Mouse (Mus musculus) liver, adult (tissue): ENCODE results near the gene H2afx.

Experiments used
- GATA4 ChIP-seq: IDR thresholded peaks from 2 replicates; pipeline ENCODE4 v1.6.1; 2014; ENCODE audit warnings: mild to moderate bottlenecking, low read length; ENCODE audit not compliant: insufficient replicate concordance

Gene H2afx

DNA sequence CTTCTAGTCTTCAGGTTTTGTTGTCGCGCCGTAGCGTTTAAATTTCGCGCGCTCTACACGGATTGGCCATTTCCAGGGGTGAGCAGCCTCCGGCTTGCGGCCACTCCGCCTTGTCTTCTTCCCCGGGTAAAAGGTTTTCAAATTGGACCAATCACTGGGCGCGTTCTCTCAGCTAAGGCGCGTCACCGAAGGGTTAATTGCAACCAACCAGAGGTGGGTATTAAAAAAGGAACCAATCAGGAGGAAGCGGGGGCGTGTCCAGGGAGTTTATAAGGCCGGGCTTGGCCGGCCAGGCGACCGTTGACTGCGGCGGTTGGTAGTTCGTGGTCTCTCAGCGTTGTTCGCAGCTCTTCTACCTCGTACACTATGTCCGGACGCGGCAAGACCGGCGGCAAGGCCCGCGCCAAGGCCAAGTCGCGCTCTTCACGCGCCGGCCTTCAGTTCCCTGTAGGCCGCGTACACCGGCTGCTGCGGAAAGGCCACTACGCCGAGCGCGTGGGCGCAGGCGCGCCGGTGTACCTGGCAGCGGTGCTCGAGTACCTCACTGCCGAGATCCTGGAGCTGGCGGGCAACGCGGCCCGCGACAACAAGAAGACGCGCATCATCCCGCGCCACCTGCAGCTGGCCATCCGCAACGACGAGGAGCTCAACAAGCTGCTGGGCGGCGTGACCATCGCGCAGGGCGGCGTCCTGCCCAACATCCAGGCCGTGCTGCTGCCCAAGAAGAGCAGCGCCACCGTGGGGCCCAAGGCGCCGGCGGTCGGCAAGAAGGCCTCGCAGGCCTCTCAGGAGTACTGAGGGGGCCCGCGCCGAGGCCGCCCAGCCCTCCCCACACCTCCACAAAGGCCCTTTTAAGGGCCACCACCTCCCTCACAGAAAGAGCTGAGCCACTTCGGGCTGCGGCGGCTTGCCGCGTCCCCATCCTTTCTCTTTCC, at the start of gene H2afx:
Gene H2afx (plus strand): TSS at position 299 of the 935 bp plus-strand sequence.
- TF ChIP-seq GATA4: no peak; the same call in 1 of the 2 replicates

GRCm38 (mm10) chr9:44286256-44286850, 48.1 kb upstream of the H2afx start:
- TF ChIP-seq GATA4: no peak

- TF ChIP-seq GATA4: no peak
Observed at GRCm38 (mm10) chr9:44287003-44287400, 47.5 kb upstream of the H2afx start.

- TF ChIP-seq GATA4: no peak
Observed at GRCm38 (mm10) chr9:44287401-44288075, 47.0 kb upstream of the H2afx start.

DNA sequence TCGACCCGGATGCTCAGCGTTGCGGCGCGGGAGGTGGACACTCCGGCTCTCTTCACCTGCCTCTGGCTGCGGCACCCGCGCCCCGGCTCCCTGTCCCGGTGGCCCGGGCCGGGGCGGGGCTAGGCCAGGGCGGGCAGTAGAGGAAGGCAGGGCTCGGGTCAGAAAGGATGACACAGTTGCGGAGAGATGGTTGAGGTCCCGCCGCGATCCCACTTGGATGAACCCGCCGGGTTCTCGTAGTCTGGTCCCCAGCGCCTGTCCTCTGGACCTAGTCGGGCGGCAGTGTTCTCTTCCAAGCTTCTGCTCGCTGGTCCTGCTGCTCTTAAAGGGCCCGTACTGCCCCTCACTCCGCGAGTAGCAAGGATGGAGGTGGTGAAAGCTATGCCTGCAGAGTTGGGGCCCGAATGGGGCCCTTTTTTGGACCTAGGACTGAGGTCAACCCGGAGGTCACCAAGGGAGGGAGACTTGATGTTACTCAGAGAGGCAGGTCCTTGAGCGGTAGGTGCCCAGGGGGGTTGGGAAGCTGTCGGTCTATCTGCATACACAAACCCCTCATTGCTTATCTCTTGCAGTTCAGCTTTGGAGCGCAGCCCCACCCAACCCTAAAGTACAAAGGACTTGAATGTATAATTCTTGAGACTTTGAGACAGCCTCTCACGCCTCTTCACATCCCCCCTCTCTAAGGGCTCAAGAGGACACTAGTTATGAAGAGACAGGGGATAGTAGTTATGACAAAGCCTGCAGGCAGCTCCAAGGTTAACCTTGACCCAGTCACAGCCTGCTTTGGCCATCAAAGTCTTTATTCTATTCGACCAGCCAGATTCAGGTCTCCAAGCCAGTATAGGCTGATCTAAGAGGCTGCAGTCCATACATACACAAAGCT, 46.2 kb upstream of the H2afx start, which contains the start of gene Abcg4:
Gene Abcg4 (minus strand): TSS at position 540 of the 883 bp plus-strand sequence.
- TF ChIP-seq GATA4: no peak

- no peak for TF ChIP-seq GATA4
Observed at GRCm38 (mm10) chr9:44288959-44289291, 45.6 kb upstream of the H2afx start.

DNA sequence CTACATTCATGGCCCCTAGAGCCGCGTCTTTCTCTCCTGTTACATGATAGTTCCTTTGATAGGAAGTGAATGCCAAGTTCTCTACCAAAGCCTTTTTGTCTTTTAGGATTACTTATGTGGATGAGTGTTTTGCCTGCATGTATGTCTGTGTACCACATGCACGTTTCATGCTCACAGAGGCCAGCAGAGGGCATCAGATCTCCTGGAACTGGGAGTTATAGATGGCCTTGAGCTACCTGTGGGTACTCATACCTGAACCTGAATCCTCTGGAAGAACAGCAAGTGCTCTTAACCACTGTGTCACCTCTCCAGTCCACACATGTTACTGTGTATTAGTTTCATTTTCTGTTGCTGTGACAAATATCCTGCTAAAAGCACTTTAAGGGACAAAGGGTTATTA, 42.0 kb upstream of the H2afx start:
- no peak for TF ChIP-seq GATA4

DNA sequence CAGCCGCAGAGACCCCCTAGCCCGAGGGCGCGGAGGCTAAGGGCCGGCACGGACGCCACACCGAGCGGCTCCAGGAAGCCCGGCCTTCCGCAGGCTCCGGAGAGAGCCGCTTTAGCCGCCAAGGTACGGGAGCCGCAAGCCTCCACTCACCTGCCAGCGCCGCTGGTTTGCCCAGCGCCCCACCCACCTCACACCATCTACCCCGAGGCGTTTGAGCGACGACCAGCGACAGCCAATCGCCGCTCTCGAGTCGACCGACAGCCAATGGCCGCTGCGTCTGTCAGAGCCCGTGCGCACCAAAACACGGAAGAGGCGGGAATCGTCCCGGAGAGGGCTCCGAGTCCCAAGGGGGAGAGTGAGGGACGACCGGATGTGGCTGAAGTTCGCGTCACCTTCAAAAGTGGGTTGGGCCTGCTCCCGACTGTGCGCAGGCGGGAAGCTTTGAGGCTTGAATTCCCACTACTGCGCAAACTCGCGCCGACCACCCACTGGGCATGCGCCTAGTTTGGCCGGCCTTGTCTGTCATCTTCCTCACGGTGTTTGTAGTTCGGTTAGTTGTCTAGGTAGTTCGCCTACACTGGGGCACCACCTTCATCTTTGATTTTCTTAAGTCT, 28.9 kb upstream of the H2afx start, which contains the start of gene Hinfp:
Gene Hinfp (minus strand): TSS at position 206 of the 614 bp plus-strand sequence.
- no peak; the same call in 1 of the 2 replicates for TF ChIP-seq GATA4

GRCm38 (mm10) chr9:44306532-44306931, 28.0 kb upstream of the H2afx start:
- no peak for TF ChIP-seq GATA4

DNA sequence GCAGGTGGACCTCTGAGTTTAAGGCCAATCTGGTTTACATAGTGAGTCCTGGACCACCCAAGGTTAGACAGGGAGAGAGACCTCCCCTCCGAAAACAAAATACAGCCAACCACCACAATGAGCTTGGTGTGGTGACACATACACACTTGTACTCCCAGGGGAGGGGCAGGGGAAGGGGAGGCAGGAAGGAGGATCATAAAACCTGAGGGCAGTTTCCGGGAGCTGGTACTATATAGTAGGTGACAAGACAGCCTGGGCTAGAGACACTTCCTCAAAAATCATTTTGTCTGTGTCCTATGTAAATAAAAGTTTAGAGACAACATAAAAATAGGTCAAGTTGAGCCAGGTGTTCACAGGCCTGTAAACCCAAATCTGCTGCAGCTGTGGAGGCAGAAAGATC, 27.2 kb upstream of the H2afx start:
- no peak for TF ChIP-seq GATA4

- TF ChIP-seq GATA4: no peak
Observed at GRCm38 (mm10) chr9:44309756-44310155, 24.7 kb upstream of the H2afx start.

DNA sequence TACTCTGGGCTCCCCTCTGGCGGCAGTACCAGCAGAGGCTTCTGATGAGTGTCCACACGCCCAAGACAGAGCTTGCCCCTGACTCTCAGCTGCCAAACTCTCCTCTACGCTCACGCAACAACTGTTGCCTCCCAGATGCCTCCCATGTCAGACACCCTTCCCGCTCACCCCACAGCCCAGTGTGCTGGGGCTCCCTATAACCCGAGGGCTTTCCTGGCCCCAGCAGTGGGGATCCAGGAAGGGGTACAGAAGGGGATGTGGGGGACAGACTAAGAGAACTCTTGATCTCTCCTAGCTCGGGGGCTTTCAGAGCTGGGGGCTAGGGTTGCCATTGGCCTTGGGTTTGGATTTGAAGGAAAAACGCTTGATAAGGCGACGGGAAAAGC, 23.8 kb upstream of the H2afx start:
- no peak for TF ChIP-seq GATA4

GRCm38 (mm10) chr9:44311136-44312134, 23.1 kb upstream of the H2afx start:
- no peak for TF ChIP-seq GATA4
